Mouse (Mus musculus): Measurements from ENCODE around the gene Card9. TPM values are rescaled to one million over a fixed set of nuclear protein-coding genes. Genes with fewer than 3 reads are reported as not detected.

Card9 gene
- polyA plus RNA-seq, 1 experiment, result 199 TPM

GRCm38 (mm10) chr2:26315072-26315924, 45.4 kb downstream of the Card9 start, which contains the start of gene Gpsm1:
Gene Gpsm1, plus strand, starts transcription at chr2:26315515.
- Histone ChIP-seq H3K4me3 (replicated peaks; ENCODE audit: control insufficient read depth, low read depth, low read length) (peak within 1 kb of the TSS; percentile 66), H3K4me1 (ENCODE audit: control insufficient read depth, insufficient read depth, low read length) (peaks cover 9% of the 10 kb centered on the region), H3K27ac (ENCODE audit: control insufficient read depth, insufficient read depth, low read depth, low read length, poor library complexity) (peak within 1 kb of the TSS; percentile 38; the same call in 1 of the 2 replicates)
- WGBS, result under 1% methylated on average over 59 of the region's 66 CpGs
- TF ChIP-seq POLR2A (IDR thresholded peaks at IDR 0.05; ENCODE audit: borderline replicate concordance, control insufficient read depth, low read depth, low read length) (no peak), CTCF (IDR thresholded peaks at IDR 0.05; ENCODE audit: control insufficient read depth, insufficient read depth, low read length) (no peak)

- Histone ChIP-seq H3K27ac (ENCODE audit: control insufficient read depth, insufficient read depth, low read depth, low read length, poor library complexity) (no peak overlapping the region), H3K4me1 (ENCODE audit: control insufficient read depth, insufficient read depth, low read length) (peaks cover 9% of the 10 kb centered on the region), H3K4me3 (replicated peaks; ENCODE audit: control insufficient read depth, low read depth, low read length) (peak overlapping the region; percentile 39)
- TF ChIP-seq CTCF (IDR thresholded peaks at IDR 0.05; ENCODE audit: control insufficient read depth, insufficient read depth, low read length) (no peak), POLR2A (IDR thresholded peaks at IDR 0.05; ENCODE audit: borderline replicate concordance, control insufficient read depth, low read depth, low read length) (no peak)
- WGBS, result 69% methylated on average over 13 of the region's 13 CpGs
Measured at GRCm38 (mm10) chr2:26314281-26315071, 46.2 kb downstream of the Card9 start.

- H3K27ac ChIP-seq (ENCODE audit: control insufficient read depth, insufficient read depth, low read depth, low read length, poor library complexity), result no peak overlapping the region
- H3K4me3 ChIP-seq (replicated peaks; ENCODE audit: control insufficient read depth, low read depth, low read length), result no peak overlapping the region
- WGBS, result 71% methylated on average over 1 of the region's 1 CpGs
- TF ChIP-seq POLR2A (IDR thresholded peaks at IDR 0.05; ENCODE audit: borderline replicate concordance, control insufficient read depth, low read depth, low read length), result no peak
- TF ChIP-seq CTCF (IDR thresholded peaks at IDR 0.05; ENCODE audit: control insufficient read depth, insufficient read depth, low read length), result no peak
- H3K4me1 ChIP-seq (ENCODE audit: control insufficient read depth, insufficient read depth, low read length), result peaks cover 9% of the 10 kb centered on the region
Measured at GRCm38 (mm10) chr2:26313394-26313793, 47.3 kb downstream of the Card9 start.

- Histone ChIP-seq H3K4me3 (replicated peaks; ENCODE audit: control insufficient read depth, low read depth, low read length) (no peak overlapping the region), H3K27ac (ENCODE audit: control insufficient read depth, insufficient read depth, low read depth, low read length, poor library complexity) (no peak overlapping the region), H3K4me1 (ENCODE audit: control insufficient read depth, insufficient read depth, low read length) (peaks cover 9% of the 10 kb centered on the region)
- 43% methylated on average over 2 of the region's 2 CpGs for WGBS
- no peak for TF ChIP-seq POLR2A (IDR thresholded peaks at IDR 0.05; ENCODE audit: borderline replicate concordance, control insufficient read depth, low read depth, low read length)
- peak; percentile 36; the same call in 1 of the 2 replicates for TF ChIP-seq CTCF (IDR thresholded peaks at IDR 0.05; ENCODE audit: control insufficient read depth, insufficient read depth, low read length)
Measured at GRCm38 (mm10) chr2:26312812-26313211, 47.9 kb downstream of the Card9 start.

- no peak overlapping the region for H3K27ac ChIP-seq (ENCODE audit: control insufficient read depth, insufficient read depth, low read depth, low read length, poor library complexity)
- H3K4me1 ChIP-seq (ENCODE audit: control insufficient read depth, insufficient read depth, low read length), result peaks cover 9% of the 10 kb centered on the region
- 43% methylated on average over 5 of the region's 5 CpGs for whole genome bisulfite sequencing
- TF ChIP-seq CTCF (IDR thresholded peaks at IDR 0.05; ENCODE audit: control insufficient read depth, insufficient read depth, low read length) (no peak), POLR2A (IDR thresholded peaks at IDR 0.05; ENCODE audit: borderline replicate concordance, control insufficient read depth, low read depth, low read length) (no peak)
- H3K4me3 ChIP-seq (replicated peaks; ENCODE audit: control insufficient read depth, low read depth, low read length), result no peak overlapping the region
Measured at GRCm38 (mm10) chr2:26311936-26312335, 48.8 kb downstream of the Card9 start.

GRCm38 (mm10) chr2:26309739-26310138, 51.0 kb downstream of the Card9 start:
- H3K4me1 ChIP-seq (ENCODE audit: control insufficient read depth, insufficient read depth, low read length), result peaks cover 5% of the 10 kb centered on the region
- WGBS, result 76% methylated on average over 10 of the region's 10 CpGs
- H3K27ac ChIP-seq (ENCODE audit: control insufficient read depth, insufficient read depth, low read depth, low read length, poor library complexity), result no peak overlapping the region
- no peak overlapping the region for H3K4me3 ChIP-seq (replicated peaks; ENCODE audit: control insufficient read depth, low read depth, low read length)
- TF ChIP-seq CTCF (IDR thresholded peaks at IDR 0.05; ENCODE audit: control insufficient read depth, insufficient read depth, low read length), result no peak
- TF ChIP-seq POLR2A (IDR thresholded peaks at IDR 0.05; ENCODE audit: borderline replicate concordance, control insufficient read depth, low read depth, low read length), result no peak

- TF ChIP-seq CTCF (IDR thresholded peaks at IDR 0.05; ENCODE audit: control insufficient read depth, insufficient read depth, low read length) (no peak), POLR2A (IDR thresholded peaks at IDR 0.05; ENCODE audit: borderline replicate concordance, control insufficient read depth, low read depth, low read length) (no peak)
- WGBS, result 79% methylated on average over 3 of the region's 3 CpGs
- no peak overlapping the region for H3K27ac ChIP-seq (ENCODE audit: control insufficient read depth, insufficient read depth, low read depth, low read length, poor library complexity)
Measured at GRCm38 (mm10) chr2:26306702-26307101, 54.0 kb downstream of the Card9 start.

GRCm38 (mm10) chr2:26305555-26305954, 55.2 kb downstream of the Card9 start:
- WGBS, result 79% methylated on average over 2 of the region's 2 CpGs
- H3K4me1 ChIP-seq (ENCODE audit: control insufficient read depth, insufficient read depth, low read length), result no peaks in the 10 kb centered on the region
- no peak overlapping the region for H3K27ac ChIP-seq (ENCODE audit: control insufficient read depth, insufficient read depth, low read depth, low read length, poor library complexity)
- no peak overlapping the region for H3K4me3 ChIP-seq (replicated peaks; ENCODE audit: control insufficient read depth, low read depth, low read length)
- no peak for TF ChIP-seq CTCF (IDR thresholded peaks at IDR 0.05; ENCODE audit: control insufficient read depth, insufficient read depth, low read length)
- TF ChIP-seq POLR2A (IDR thresholded peaks at IDR 0.05; ENCODE audit: borderline replicate concordance, control insufficient read depth, low read depth, low read length), result no peak

More at GRCm38 (mm10) chr2:26306702-26307101, 54.0 kb downstream of the Card9 start:
- Histone ChIP-seq H3K4me3 (replicated peaks; ENCODE audit: control insufficient read depth, low read depth, low read length) (no peak overlapping the region), H3K4me1 (ENCODE audit: control insufficient read depth, insufficient read depth, low read length) (peaks cover 3% of the 10 kb centered on the region; the same call in 1 of the 2 replicates)
